Mouse (Mus musculus): ENCODE measurements around the gene Ahdc1. TPM values are rescaled to one million over a fixed set of nuclear protein-coding genes. Genes with fewer than 3 reads are reported as not detected.
A peak's percentile ranks its signal among the peaks of the same experiment; 100 is the strongest.

The Ahdc1 gene
- polyA plus RNA-seq, 1 experiment from 2014 or later, result 6.9 TPM

GRCm38 (mm10) chr4:133121416-133121815 lies 110.4 kb downstream of the Ahdc1 start:
- Histone ChIP-seq H3K27ac (replicated peaks) (no peak overlapping the region), H3K27me3 (replicated peaks) (no peaks in the 10 kb centered on the region), H3K4me3 (no peak overlapping the region), H3K9ac (no peak overlapping the region), H3K36me3 (no peaks in the 10 kb centered on the region), H3K4me1 (peaks cover 50% of the 10 kb centered on the region), H3K4me2 (no peak overlapping the region), H3K9me3 (peaks cover 9% of the 10 kb centered on the region)
- WGBS, result 33% methylated on average over 1 of the region's 1 CpGs
- no peak for ATAC-seq (ENCODE audit: extremely low read depth, insufficient number of reproducible peaks, low FRiP score, low TSS enrichment)

GRCm38 (mm10) chr4:133121974-133122637 lies 111.0 kb downstream of the Ahdc1 start:
- 28% methylated on average over 5 of the region's 5 CpGs for WGBS
- Histone ChIP-seq H3K27ac (replicated peaks) (0 out of 2 replicates have a peak overlapping the region, but pooled peaks have one; percentile 20), H3K4me3 (no peak overlapping the region), H3K4me1 (peaks cover 48% of the 10 kb centered on the region), H3K27me3 (replicated peaks) (no peaks in the 10 kb centered on the region), H3K9me3 (peaks cover 9% of the 10 kb centered on the region), H3K36me3 (no peaks in the 10 kb centered on the region), H3K9ac (no peak overlapping the region), H3K4me2 (no peak overlapping the region)
- ATAC-seq (ENCODE audit: extremely low read depth, insufficient number of reproducible peaks, low FRiP score, low TSS enrichment), result no peak

- H3K4me3 ChIP-seq, result no peak overlapping the region
- H3K9me3 ChIP-seq, result peaks cover 9% of the 10 kb centered on the region
- ATAC-seq (ENCODE audit: extremely low read depth, insufficient number of reproducible peaks, low FRiP score, low TSS enrichment), result no peak
- H3K27ac ChIP-seq (replicated peaks), result no peak overlapping the region
- no peaks in the 10 kb centered on the region for H3K36me3 ChIP-seq
- H3K27me3 ChIP-seq (replicated peaks), result no peaks in the 10 kb centered on the region
- H3K4me2 ChIP-seq, result no peak overlapping the region
- 51% methylated on average over 3 of the region's 3 CpGs for WGBS
- 0 out of 2 replicates have a peak overlapping the region, but pooled peaks have one; percentile 16 for H3K9ac ChIP-seq
- H3K4me1 ChIP-seq, result peaks cover 26% of the 10 kb centered on the region
Measured at GRCm38 (mm10) chr4:133127079-133127478, 116.0 kb downstream of the Ahdc1 start.

Other genes starting within 250 kb of the Ahdc1 start
- gene Rpa2, start 242.9 kb upstream of the Ahdc1 start, polyA plus RNA-seq (2015; fragmentation: Nextera tagmentation; extraction: Ambion mirVana), result 80.2 and 81.2 TPM in 2 replicates
- gene Themis2, start 214.9 kb upstream of the Ahdc1 start, polyA plus RNA-seq (2015; fragmentation: Nextera tagmentation; extraction: Ambion mirVana), result 1.1 TPM in 2 replicates
- 30.1 and 32.8 TPM in 2 replicates for gene Ppp1r8, start 168.1 kb upstream of the Ahdc1 start, polyA plus RNA-seq (2015; fragmentation: Nextera tagmentation; extraction: Ambion mirVana)
- gene Stx12, start 126.8 kb upstream of the Ahdc1 start, polyA plus RNA-seq (2015; fragmentation: Nextera tagmentation; extraction: Ambion mirVana), result 50.5 and 57.0 TPM in 2 replicates
- gene Fam76a, start 88.7 kb upstream of the Ahdc1 start, polyA plus RNA-seq (2015; fragmentation: Nextera tagmentation; extraction: Ambion mirVana), result 34.8 and 35.6 TPM in 2 replicates
- 0.21 and 0.23 TPM in 2 replicates for gene Fgr, start 37.2 kb upstream of the Ahdc1 start, polyA plus RNA-seq (2015; fragmentation: Nextera tagmentation; extraction: Ambion mirVana)
- 64.6 and 72.7 TPM in 2 replicates for gene Wasf2, start 119.2 kb downstream of the Ahdc1 start, polyA plus RNA-seq (2015; fragmentation: Nextera tagmentation; extraction: Ambion mirVana)
- 0.56 and 0.57 TPM in 2 replicates for gene Cd164l2, start 200.9 kb downstream of the Ahdc1 start, polyA plus RNA-seq (2015; fragmentation: Nextera tagmentation; extraction: Ambion mirVana)
- 0.14 and 0.28 TPM in 2 replicates for gene Gpr3, start 201.3 kb downstream of the Ahdc1 start, polyA plus RNA-seq (2015; fragmentation: Nextera tagmentation; extraction: Ambion mirVana)
- gene Map3k6, start 229.6 kb downstream of the Ahdc1 start, polyA plus RNA-seq (2015; fragmentation: Nextera tagmentation; extraction: Ambion mirVana), result 2.3 and 2.6 TPM in 2 replicates